Mouse (Mus musculus): Measurements from ENCODE around the gene Pdk2. TPM values are rescaled to one million over a fixed set of nuclear protein-coding genes. Genes with fewer than 3 reads are reported as not detected.

The Pdk2 gene
- total RNA-seq, 1 experiment from 2014 or later = 2.9 TPM

- ATAC-seq (ENCODE audit: extremely low read depth, insufficient number of reproducible peaks, low FRiP score, poor library complexity, severe bottlenecking) = no peak
These were observed 32.2 kb downstream of the Pdk2 start for GRCm38 (mm10) chr11:95008661-95009628.

DNA sequence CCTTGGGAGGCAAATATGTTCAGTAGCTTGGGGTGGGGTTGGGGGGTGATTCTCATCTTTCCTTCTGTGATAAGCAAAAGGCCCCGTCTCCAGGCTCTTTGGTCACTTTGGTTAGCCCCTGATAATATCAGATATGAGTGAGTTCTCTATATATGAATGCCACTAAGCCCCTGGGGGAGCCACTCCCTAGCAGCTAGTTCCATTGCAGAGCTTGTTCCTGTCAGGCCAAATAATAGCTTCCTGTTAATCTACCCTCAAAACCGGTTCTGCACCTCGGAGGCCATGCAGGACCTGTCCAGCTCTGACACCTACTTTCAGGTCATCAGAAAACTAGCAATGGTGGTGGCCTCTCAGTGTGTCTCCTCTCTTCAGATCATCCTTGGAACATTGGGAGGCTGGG, 33.7 kb downstream of the Pdk2 start:
- ATAC-seq (ENCODE audit: extremely low read depth, insufficient number of reproducible peaks, low FRiP score, poor library complexity, severe bottlenecking) = no peak

DNA sequence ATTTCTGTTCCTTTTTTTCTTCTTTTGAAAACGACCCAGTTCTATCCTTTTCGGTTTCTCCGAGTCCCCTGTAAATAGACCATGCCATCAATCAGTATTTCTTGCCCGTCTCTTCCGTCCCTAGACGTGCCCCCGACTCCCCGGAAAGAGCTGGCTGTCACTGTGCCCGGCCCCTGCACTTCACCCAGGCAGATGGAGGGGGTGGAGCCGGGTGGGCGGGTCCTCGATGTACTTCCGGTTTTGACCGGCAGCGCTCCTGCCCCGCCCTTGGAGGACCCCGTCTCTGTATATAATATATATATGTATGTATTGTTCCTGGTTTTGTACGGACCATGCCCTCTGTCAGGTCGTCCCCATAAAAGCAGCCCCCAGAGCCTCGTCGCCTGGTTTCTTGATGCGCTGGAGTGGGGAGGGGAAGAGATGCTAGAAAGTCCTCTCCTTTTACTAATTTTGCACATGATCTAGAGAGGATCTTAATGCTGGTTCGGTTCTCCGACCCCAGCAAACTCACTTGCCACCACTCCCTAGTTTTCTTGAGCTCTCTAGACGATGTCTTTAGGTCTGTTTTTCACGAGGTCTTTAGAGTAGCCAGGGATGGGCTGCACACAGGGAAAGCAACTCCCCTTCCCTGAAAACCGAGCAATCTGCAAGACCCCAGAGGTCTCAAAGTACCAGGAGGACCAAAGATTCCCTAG, 34.5 kb downstream of the Pdk2 start:
- ATAC-seq (ENCODE audit: extremely low read depth, insufficient number of reproducible peaks, low FRiP score, poor library complexity, severe bottlenecking) = peak; percentile 51

- no peak for ATAC-seq (ENCODE audit: extremely low read depth, insufficient number of reproducible peaks, low FRiP score, poor library complexity, severe bottlenecking)
These were observed 35.1 kb downstream of the Pdk2 start for GRCm38 (mm10) chr11:95006038-95006437.

- ATAC-seq (ENCODE audit: extremely low read depth, insufficient number of reproducible peaks, low FRiP score, poor library complexity, severe bottlenecking) = no peak
These were observed 36.3 kb downstream of the Pdk2 start for GRCm38 (mm10) chr11:95004937-95005198.

DNA sequence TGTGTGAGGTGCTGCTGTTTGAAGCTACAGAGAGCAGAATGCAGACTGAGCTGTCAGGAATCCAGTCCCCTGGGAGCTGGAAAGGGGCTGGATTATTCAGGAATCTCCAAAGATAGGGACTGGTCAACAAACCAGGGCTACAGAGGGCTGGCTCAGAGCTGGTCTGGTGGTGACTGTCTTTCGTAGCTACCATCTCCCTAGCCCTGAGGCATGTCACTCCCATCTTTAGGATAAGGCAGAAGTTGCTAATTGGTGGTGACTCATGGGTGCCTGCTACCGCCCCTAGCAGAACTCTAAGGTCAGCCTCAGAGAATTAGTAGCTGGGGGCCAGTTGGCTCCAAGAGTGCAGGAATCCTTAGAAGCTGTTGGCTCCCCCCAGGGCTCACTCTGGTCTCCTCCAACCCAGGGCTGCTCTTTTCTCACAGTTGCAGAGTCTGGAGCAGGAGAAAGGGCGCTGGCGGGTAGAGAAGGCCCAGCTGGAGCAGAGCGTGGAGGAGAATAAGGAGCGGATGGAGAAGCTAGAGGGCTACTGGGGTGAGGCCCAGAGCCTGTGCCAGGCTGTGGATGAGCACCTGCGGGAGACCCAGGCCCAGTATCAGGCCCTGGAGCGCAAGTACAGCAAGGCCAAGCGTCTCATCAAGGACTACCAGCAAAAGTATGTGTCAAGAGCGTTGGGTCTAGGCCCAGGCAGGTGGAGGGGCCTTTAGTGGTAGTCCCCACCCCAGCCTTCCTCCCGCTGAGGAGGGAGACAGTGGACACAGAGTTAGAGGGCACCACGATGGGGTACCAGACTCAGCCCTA, 36.8 kb downstream of the Pdk2 start:
- ATAC-seq (ENCODE audit: extremely low read depth, insufficient number of reproducible peaks, low FRiP score, poor library complexity, severe bottlenecking) = no peak

GRCm38 (mm10) chr11:95002705-95003104, 38.4 kb downstream of the Pdk2 start:
- no peak for ATAC-seq (ENCODE audit: extremely low read depth, insufficient number of reproducible peaks, low FRiP score, poor library complexity, severe bottlenecking)

DNA sequence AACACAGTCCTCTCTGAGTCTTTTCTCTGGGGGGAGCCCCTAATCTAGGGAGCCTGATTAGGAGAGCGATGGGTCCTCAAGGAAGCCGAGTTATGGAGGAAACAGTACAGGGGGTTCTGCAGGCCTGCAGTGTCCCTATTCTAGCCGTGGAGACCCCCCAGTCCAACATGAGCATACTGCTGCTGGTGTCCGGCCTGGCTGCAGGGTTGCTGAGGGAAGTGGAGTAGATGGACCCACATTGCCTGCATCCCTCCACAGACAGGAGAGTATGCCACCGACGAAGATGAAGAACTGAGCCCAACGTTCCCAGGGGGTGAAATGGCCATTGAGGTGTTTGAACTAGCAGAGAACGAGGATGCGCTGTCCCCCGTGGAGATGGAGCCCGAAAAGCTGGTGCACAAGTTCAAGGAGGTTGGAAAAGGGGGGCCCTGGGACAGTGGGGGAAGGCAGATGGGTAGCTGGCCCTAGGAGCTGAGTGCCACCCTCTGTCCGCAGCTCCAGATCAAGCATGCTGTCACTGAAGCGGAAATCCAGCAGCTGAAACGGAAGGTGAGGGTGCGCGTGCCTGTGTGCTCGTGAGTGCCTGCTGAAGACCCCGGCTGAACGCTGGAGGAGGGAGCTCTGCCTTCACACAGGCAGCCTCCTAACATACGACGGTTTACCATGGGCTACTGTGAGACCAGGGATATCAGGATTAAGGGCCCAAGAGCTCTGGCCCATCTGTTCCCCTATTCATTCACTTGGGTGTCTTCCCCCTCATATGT, 39.4 kb downstream of the Pdk2 start:
- no peak for ATAC-seq (ENCODE audit: extremely low read depth, insufficient number of reproducible peaks, low FRiP score, poor library complexity, severe bottlenecking)

DNA sequence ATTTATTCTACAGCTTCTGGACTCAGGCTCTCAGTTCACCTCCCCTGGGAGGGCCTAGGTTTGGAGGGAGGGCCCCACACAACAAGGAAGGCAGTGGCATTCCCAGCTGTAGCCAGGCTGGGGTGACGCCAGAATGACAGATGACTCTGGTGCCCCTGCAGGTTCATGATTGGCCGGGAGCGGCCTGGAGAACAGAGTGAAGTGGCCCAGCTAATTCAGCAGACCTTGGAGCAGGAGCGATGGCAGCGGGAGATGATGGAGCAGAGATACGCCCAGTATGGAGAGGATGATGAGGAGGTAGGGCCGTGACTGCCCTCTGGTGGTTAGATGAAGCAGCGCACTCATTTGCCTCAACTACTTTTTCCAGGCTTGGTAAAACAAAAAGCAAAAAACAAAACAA, 40.1 kb downstream of the Pdk2 start:
- ATAC-seq (ENCODE audit: extremely low read depth, insufficient number of reproducible peaks, low FRiP score, poor library complexity, severe bottlenecking) = peak; percentile 56; the same call in 1 of the 2 replicates

DNA sequence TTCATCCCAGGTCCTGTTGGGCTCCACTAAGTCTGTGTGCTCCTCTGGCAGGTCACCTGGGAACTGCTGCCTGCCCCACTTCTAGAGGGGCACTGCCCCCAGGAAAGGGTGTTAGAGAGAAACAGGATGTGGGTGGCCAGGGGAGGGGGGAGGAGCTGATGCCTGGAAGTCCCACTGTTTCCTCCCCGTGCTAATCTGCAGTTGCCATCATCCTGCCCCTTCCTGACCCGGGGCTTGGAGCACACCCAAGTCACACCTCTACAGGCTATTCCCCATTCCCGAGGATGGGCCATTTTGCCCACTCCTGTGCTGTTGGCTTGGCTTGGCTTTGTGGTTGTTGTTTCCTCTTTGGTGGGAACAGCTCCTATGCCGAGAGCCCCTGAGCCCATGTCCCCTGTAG, 40.6 kb downstream of the Pdk2 start:
- no peak for ATAC-seq (ENCODE audit: extremely low read depth, insufficient number of reproducible peaks, low FRiP score, poor library complexity, severe bottlenecking)

GRCm38 (mm10) chr11:95000128-95000527, 41.0 kb downstream of the Pdk2 start:
- ATAC-seq (ENCODE audit: extremely low read depth, insufficient number of reproducible peaks, low FRiP score, poor library complexity, severe bottlenecking) = no peak

GRCm38 (mm10) chr11:94998041-94998531, 43.1 kb downstream of the Pdk2 start:
- ATAC-seq (ENCODE audit: extremely low read depth, insufficient number of reproducible peaks, low FRiP score, poor library complexity, severe bottlenecking) = no peak

GRCm38 (mm10) chr11:94997596-94997995, 43.6 kb downstream of the Pdk2 start:
- no peak for ATAC-seq (ENCODE audit: extremely low read depth, insufficient number of reproducible peaks, low FRiP score, poor library complexity, severe bottlenecking)

GRCm38 (mm10) chr11:94996984-94997383, 44.2 kb downstream of the Pdk2 start:
- ATAC-seq (ENCODE audit: extremely low read depth, insufficient number of reproducible peaks, low FRiP score, poor library complexity, severe bottlenecking) = no peak

DNA sequence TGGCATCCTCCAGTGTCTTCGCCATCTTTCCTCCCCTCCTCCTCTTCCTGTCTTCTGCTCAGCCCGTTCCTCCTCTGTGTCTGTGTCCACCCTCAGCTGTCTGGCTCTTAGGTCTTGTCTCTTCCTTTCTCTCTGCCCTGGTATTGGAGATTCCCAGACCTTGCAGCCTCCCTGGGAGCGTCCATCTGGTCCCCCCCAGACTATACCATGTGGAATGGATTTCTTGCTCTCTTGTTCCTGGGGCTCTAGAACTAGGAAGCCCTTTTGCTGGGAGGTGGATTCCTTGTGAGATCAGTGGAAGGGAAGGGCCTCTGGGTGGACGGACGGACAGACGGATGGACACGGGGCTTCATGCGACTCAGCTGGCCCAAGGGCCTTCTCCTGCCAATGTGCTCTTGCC, 45.1 kb downstream of the Pdk2 start:
- ATAC-seq (ENCODE audit: extremely low read depth, insufficient number of reproducible peaks, low FRiP score, poor library complexity, severe bottlenecking) = no peak

- no peak for ATAC-seq (ENCODE audit: extremely low read depth, insufficient number of reproducible peaks, low FRiP score, poor library complexity, severe bottlenecking)
These were observed 46.0 kb downstream of the Pdk2 start for GRCm38 (mm10) chr11:94994947-94995772.

DNA sequence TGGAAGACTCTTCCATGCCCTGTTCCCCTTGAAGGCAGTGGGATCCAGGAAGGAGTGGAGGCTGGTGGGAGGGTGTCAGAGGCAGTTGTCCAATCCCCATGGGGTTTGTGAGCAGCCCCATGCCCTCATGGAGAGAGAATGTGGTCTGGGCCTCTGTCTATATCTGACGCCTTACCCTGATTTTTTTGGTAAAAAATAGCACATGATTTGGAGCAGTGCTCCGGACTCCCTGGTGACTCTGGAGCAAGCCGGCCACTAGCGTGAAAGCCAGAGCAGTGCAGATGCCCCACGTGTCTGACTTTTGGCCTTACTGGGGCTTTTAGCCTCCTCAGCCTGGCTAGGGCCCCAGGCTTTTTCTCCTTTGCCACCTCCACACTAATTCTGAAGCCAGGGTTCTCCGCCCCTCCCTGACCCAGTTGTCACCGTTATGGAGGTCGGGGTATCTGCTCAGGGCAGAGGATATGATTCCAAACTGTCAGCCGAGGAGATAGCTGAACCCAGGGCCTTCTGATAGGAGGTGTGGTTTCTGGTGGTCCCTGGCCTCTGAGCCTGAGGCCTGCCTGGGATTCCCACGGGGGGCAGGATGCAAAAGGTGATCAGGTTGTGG, 46.8 kb downstream of the Pdk2 start:
- ATAC-seq (ENCODE audit: extremely low read depth, insufficient number of reproducible peaks, low FRiP score, poor library complexity, severe bottlenecking) = no peak

Data from neutrophil, adult 5-6 weeks (primary cell).